ENCODE assay signal across 21 mouse cellular contexts in the genomic region with DNA sequence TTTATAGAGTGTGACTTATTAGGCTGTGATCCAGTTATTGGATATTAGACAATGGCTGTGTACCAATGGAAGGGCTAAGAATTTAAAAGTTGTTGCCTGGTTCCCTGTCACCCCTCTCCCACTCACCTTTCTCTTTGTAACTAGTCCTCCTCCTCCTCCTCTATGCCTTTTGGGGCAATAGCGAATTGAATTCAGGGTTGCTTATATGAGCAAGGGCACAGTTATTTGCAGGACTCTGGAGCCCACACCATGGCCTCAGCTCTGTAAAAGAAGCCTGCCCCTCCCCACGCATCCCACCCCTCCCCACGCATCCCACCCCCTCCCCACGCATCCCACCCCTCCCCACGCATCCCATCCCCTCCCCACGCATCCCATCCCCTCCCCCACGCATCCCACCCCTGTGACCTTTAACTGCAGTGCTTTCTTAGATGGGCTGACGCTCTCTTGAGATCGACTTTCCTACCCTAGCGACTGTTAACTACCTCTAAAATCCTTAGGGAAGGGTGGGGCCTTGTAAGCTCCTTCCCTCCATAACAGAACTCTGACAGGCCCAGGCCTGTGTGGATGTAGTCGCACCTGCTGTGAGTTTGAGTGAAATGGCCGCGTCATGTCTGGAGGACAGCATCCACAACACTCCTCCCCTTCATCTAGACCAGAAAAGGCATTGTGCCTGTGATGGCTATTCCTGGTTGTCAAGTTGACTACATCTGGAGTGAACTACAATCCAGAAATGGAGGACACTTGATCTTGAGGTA.
"Had no signal": no experiment of that assay in that cellular context is flagged by ENCODE, and none has a peak within 500 bp of the region (broad histone marks: within the 10 kb centered on the region; RNA-seq: fewer than 3 reads in every experiment).

No protein-coding gene starts in this region.

- H3K4me3 ChIP-seq: layer of hippocampus, adult 2 months; limb, embryonic 10.5 days; limb, embryonic 13.5 days; liver, embryonic 12.5 days; liver, embryonic 15.5 days; lung, embryonic 15.5 days; midbrain, embryonic 12.5 days; myocyte; neural tube, embryonic 13.5 days had no signal

- H3K9me3 ChIP-seq: limb, embryonic 10.5 days; limb, embryonic 13.5 days; liver, embryonic 12.5 days; liver, embryonic 15.5 days; lung, embryonic 15.5 days; midbrain, embryonic 12.5 days; neural tube, embryonic 13.5 days had no signal

- H3K27ac ChIP-seq: kidney, postnatal 0 days; layer of hippocampus, adult 2 months; limb, embryonic 10.5 days; limb, embryonic 13.5 days; liver, embryonic 12.5 days; liver, embryonic 15.5 days; lung, embryonic 15.5 days; midbrain, embryonic 12.5 days; neural tube, embryonic 13.5 days had no signal

- DNase-seq: kidney, adult 18-20 months; kidney, adult 9 months; kidney, postnatal 25 days; layer of hippocampus, adult 9-11 months; liver; lung, adult 18-20 months; lung, postnatal 14 days; lung, postnatal 4 days; thymus, adult 18-20 months; thymus, postnatal 36 days had no signal

- ATAC-seq: liver, embryonic 12.5 days; midbrain, embryonic 16.5 days had no signal

- H3K36me3 ChIP-seq: liver, embryonic 15.5 days; lung, embryonic 15.5 days; midbrain, embryonic 12.5 days had no signal

- H3K27me3 ChIP-seq: limb, embryonic 13.5 days; liver, embryonic 12.5 days; liver, embryonic 15.5 days; lung, embryonic 15.5 days; midbrain, embryonic 12.5 days; neural tube, embryonic 13.5 days had no signal

- H3K9ac ChIP-seq: limb, embryonic 13.5 days; liver, embryonic 12.5 days; liver, embryonic 15.5 days; lung, embryonic 15.5 days; midbrain, embryonic 12.5 days; neural tube, embryonic 13.5 days had no signal

- H3K4me1 ChIP-seq: limb, embryonic 10.5 days; limb, embryonic 13.5 days; midbrain, embryonic 12.5 days had no signal

- H3K4me2 ChIP-seq: limb, embryonic 13.5 days; liver, embryonic 12.5 days; liver, embryonic 15.5 days; lung, embryonic 15.5 days; midbrain, embryonic 12.5 days; neural tube, embryonic 13.5 days had no signal
